Mouse (Mus musculus): ENCODE data around the gene Manba.

- TF ChIP-seq CTCF (IDR thresholded peaks at IDR 0.05; ENCODE audit: control insufficient read depth, insufficient read depth, insufficient read length) (no peak), USF1 (IDR thresholded peaks at IDR 0.05; ENCODE audit: low read depth) (no peak)
These were observed 31.5 kb downstream of the Manba start for GRCm38 (mm10) chr3:135516891-135517290.
